Comparison of ENCODE assay signal across 28 mouse cellular contexts in genomic region chr2:125260326-125260725, GRCm38 (mm10).
"Had no signal": no experiment of that assay in that cellular context is flagged by ENCODE, and none has a peak within 500 bp of the region (broad histone marks: within the 10 kb centered on the region; RNA-seq: fewer than 3 reads in every experiment).

No protein-coding gene starts in this region.

- H3K4me2 ChIP-seq: embryonic facial prominence, embryonic 12.5 days; embryonic facial prominence, embryonic 13.5 days; embryonic facial prominence, embryonic 15.5 days; forebrain, embryonic 12.5 days; forebrain, embryonic 13.5 days; forebrain, embryonic 15.5 days had no signal

- H3K27me3 ChIP-seq: embryonic facial prominence, embryonic 12.5 days; embryonic facial prominence, embryonic 13.5 days; embryonic facial prominence, embryonic 15.5 days; forebrain, embryonic 12.5 days; forebrain, embryonic 13.5 days; forebrain, embryonic 15.5 days had no signal

- DNase-seq: cerebellum, adult 2 months; cerebellum, adult 8-10 months; cerebellum, adult 9-10 months; cerebellum, adult 9-11 months; cerebellum, postnatal 10 days; cerebellum, postnatal 14 days; cerebellum, postnatal 25 days; cerebellum, postnatal 36 days; embryo, embryonic 11 days; forebrain, postnatal 0 days; gastrocnemius, adult 2 months; gastrocnemius, postnatal 10 days; gastrocnemius, postnatal 14 days; gastrocnemius, postnatal 25 days; gastrocnemius, postnatal 36 days; heart, adult 18-20 months; heart, adult 2 months had no signal

- H3K4me3 ChIP-seq: embryonic facial prominence, embryonic 10.5 days; embryonic facial prominence, embryonic 12.5 days; embryonic facial prominence, embryonic 13.5 days; embryonic facial prominence, embryonic 15.5 days; erythroblast, embryonic 14.5 days; forebrain, embryonic 10.5 days; forebrain, embryonic 12.5 days; forebrain, embryonic 13.5 days; forebrain, embryonic 15.5 days; gastrocnemius, adult 2 months; heart, adult 2 months had no signal

- H3K9me3 ChIP-seq: embryonic facial prominence, embryonic 10.5 days; embryonic facial prominence, embryonic 12.5 days; embryonic facial prominence, embryonic 13.5 days; embryonic facial prominence, embryonic 15.5 days; forebrain, embryonic 10.5 days; forebrain, embryonic 12.5 days; forebrain, embryonic 13.5 days; forebrain, embryonic 15.5 days had no signal

- H3K9ac ChIP-seq: embryonic facial prominence, embryonic 12.5 days; embryonic facial prominence, embryonic 13.5 days; embryonic facial prominence, embryonic 15.5 days; forebrain, embryonic 12.5 days; forebrain, embryonic 13.5 days; forebrain, embryonic 15.5 days; forebrain, postnatal 0 days had no signal

- H3K27ac ChIP-seq: embryonic facial prominence, embryonic 10.5 days; embryonic facial prominence, embryonic 12.5 days; embryonic facial prominence, embryonic 13.5 days; embryonic facial prominence, embryonic 15.5 days; forebrain, embryonic 10.5 days; forebrain, embryonic 12.5 days; forebrain, embryonic 13.5 days; forebrain, embryonic 15.5 days; gastrocnemius, adult 2 months; heart, adult 2 months had no signal

- ATAC-seq: forebrain, embryonic 13.5 days; forebrain, embryonic 14.5 days; forebrain, embryonic 15.5 days; forebrain, embryonic 16.5 days; forebrain, postnatal 0 days had no signal

- H3K4me1 ChIP-seq: embryonic facial prominence, embryonic 12.5 days; embryonic facial prominence, embryonic 13.5 days; forebrain, embryonic 15.5 days had no signal
